Mouse (Mus musculus) midbrain, postnatal 0 days (tissue): Measurements from ENCODE around the gene Cd82. TPM values are rescaled to one million over a fixed set of nuclear protein-coding genes. Genes with fewer than 3 reads are reported as not detected.

Source experiments
- ATAC-seq: fragments of 200-750 bp; cut with Nextera tagmentation; 2 replicates; pipeline ENCODE4 v1.8.0; 2017; ENCODE audit warnings: moderate number of reproducible peaks, mild to moderate bottlenecking, moderate TSS enrichment, moderate library complexity; ENCODE audit not compliant: low FRiP score
- DNase-seq: peaks from one replicate; pipeline ENCODE4 v3.0.0-alpha.2; 2015; ENCODE audit warnings: low spot score
- H3K27ac ChIP-seq: fragments of 300-500 bp; sonication (generic); 2 replicates; pipeline ENCODE4 v1.5.1; 2014; ENCODE audit warnings: low read depth, mild to moderate bottlenecking, low read length, mixed read lengths
- H3K27me3 ChIP-seq: fragments of 300-500 bp; sonication (generic); 2 replicates; pipeline ENCODE4 v1.6.1; 2014; ENCODE audit warnings: low read length, control low read depth, mixed read lengths; ENCODE audit not compliant: insufficient read depth
- H3K36me3 ChIP-seq: fragments of 300-500 bp; sonication (generic); 2 replicates; pipeline ENCODE4 v1.6.1; 2014; ENCODE audit warnings: low read length, control low read depth, mixed read lengths; ENCODE audit not compliant: insufficient read depth
- H3K4me1 ChIP-seq: fragments of 300-500 bp; sonication (generic); 2 replicates; pipeline ENCODE4 v1.6.1; 2014; ENCODE audit warnings: mild to moderate bottlenecking, control low read depth, antibody characterized with exemption, low read length, mixed read lengths; ENCODE audit not compliant: insufficient read depth
- H3K4me2 ChIP-seq: fragments of 300-500 bp; sonication (generic); 2 replicates; pipeline ENCODE4 v1.6.1; 2014; ENCODE audit warnings: low read depth, mild to moderate bottlenecking, low read length, mixed read lengths; ENCODE audit not compliant: poor library complexity, severe bottlenecking
- H3K4me3 ChIP-seq: fragments of 300-500 bp; sonication (generic); 2 replicates; pipeline ENCODE4 v1.5.1; 2014; ENCODE audit warnings: low read depth, mild to moderate bottlenecking, low read length, moderate library complexity
- H3K9ac ChIP-seq: fragments of 300-500 bp; sonication (generic); replicated peaks from 2 replicates; pipeline ENCODE4 v1.6.1; 2014; ENCODE audit warnings: mild to moderate bottlenecking, low read length, moderate library complexity, mixed read lengths; ENCODE audit not compliant: poor library complexity, severe bottlenecking
- H3K9me3 ChIP-seq: fragments of 300-500 bp; sonication (generic); 2 replicates; pipeline ENCODE4 v1.6.1; 2016; ENCODE audit warnings: low read length, control low read depth
- CTCF ChIP-seq: IDR thresholded peaks from 2 replicates; pipeline ENCODE4 v1.5.1; 2016; ENCODE audit warnings: antibody characterized with exemption, mild to moderate bottlenecking
- WGBS: fragments of 180-500 bp; shearing (Covaris S2); extraction: QIAGEN DNeasy Blood & Tissue Kit; methylation state at CpG from one replicate; pipeline ENCODE4 v1.1.7; 2014; 5-methylcytosine and 5-hydroxymethylcytosine counted together
- polyA plus RNA-seq: library from polyadenylated mRNA; unstranded; fragments of >200 nt; fragmentation: Nextera tagmentation; extraction: Ambion mirVana; gene quantifications from 2 replicates; pipeline ENCODE4 v1.2.1, GENCODE M21; 2015
- total RNA-seq: library from RNA; depleted of rRNA; stranded (reverse); fragments of >200 nt; gene quantifications from 2 replicates; pipeline ENCODE4 v1.2.3, GENCODE M21; 2014

The Cd82 gene
- total and polyA plus RNA-seq, 2 experiments from 2014 or later, result 9.2 to 14.8 TPM

DNA sequence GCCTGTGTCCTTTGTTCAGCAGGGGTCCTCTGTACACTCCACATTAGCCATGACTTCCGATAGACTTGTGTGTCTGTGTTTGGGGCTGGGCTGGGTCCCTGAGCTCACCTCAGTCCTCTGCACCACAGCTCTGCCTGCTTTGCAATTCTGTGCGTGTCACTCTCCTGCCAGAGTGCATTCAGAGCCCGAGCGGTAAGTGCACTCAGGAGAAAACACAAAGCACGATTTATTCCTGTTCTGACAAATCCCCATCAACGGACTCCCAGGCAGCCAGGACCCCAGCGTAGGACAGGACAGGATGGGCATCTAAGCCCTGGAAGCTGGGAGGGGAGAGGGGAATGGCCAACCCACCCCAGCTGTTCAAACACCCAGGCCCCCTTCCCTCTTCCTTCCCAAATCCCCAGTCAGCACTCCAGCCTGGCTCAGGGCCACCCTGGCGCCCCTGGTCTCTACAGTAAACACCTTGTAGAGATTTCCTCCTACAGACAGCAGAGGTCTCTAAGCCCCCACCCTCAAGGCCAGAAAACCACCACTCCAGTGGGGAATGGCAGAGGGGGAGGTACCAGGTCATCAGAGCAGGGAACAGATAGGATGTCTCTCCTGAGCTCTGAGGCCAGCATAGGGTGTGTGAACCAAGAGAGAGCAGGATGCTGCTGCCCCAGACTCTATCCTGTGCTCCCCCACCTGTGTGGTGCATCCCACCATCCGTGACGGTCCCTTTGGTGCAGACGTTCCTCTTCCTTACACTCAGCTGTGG lies 72.6 kb downstream of the Cd82 start:
- Histone ChIP-seq H3K27me3 (no peaks in the 10 kb centered on the region), H3K9me3 (no peaks in the 10 kb centered on the region), H3K9ac (no peak overlapping the region), H3K36me3 (no peaks in the 10 kb centered on the region), H3K4me2 (no peak overlapping the region), H3K4me3 (no peak overlapping the region), H3K4me1 (peaks cover 14% of the 10 kb centered on the region), H3K27ac (no peak overlapping the region)
- 25% methylated on average over 11 of the region's 11 CpGs for WGBS
- TF ChIP-seq CTCF, result no peak
- DNase-seq, result no peak
- no peak for ATAC-seq

GRCm38 (mm10) chr2:93386958-93387357 lies 76.0 kb downstream of the Cd82 start:
- no peak for DNase-seq

GRCm38 (mm10) chr2:93383831-93384230 lies 79.1 kb downstream of the Cd82 start:
- no peaks in the 10 kb centered on the region for H3K27me3 ChIP-seq
- H3K4me1 ChIP-seq, result no peaks in the 10 kb centered on the region
- no peak overlapping the region for H3K4me2 ChIP-seq
- WGBS, result 66% methylated on average over 5 of the region's 5 CpGs
- DNase-seq (peak; percentile 46), ATAC-seq (no peak)
- H3K9ac ChIP-seq, result no peak overlapping the region
- H3K36me3 ChIP-seq, result no peaks in the 10 kb centered on the region
- no peak for TF ChIP-seq CTCF
- no peaks in the 10 kb centered on the region for H3K9me3 ChIP-seq
- no peak overlapping the region for H3K27ac ChIP-seq
- H3K4me3 ChIP-seq, result no peak overlapping the region

More at GRCm38 (mm10) chr2:93386958-93387357, 76.0 kb downstream of the Cd82 start:
- 63% methylated on average over 4 of the region's 4 CpGs for WGBS
- H3K4me3 ChIP-seq, result no peak overlapping the region
- H3K27ac ChIP-seq, result no peak overlapping the region
- no peak for TF ChIP-seq CTCF
- no peak overlapping the region for H3K4me2 ChIP-seq
- no peaks in the 10 kb centered on the region for H3K36me3 ChIP-seq
- H3K9me3 ChIP-seq, result no peaks in the 10 kb centered on the region
- no peak for ATAC-seq
- no peak overlapping the region for H3K9ac ChIP-seq
- H3K4me1 ChIP-seq, result peaks cover 14% of the 10 kb centered on the region
- H3K27me3 ChIP-seq, result no peaks in the 10 kb centered on the region

GRCm38 (mm10) chr2:93380680-93381089 lies 82.3 kb downstream of the Cd82 start:
- DNase-seq, result no peak
- H3K36me3 ChIP-seq, result no peaks in the 10 kb centered on the region
- TF ChIP-seq CTCF, result no peak
- no peaks in the 10 kb centered on the region for H3K27me3 ChIP-seq
- H3K4me1 ChIP-seq, result peaks cover 2% of the 10 kb centered on the region; the same call in 1 of the 2 replicates
- no peak overlapping the region for H3K27ac ChIP-seq
- H3K9ac ChIP-seq, result no peak overlapping the region
- ATAC-seq, result no peak
- H3K4me3 ChIP-seq, result no peak overlapping the region
- WGBS, result 22% methylated on average over 2 of the region's 2 CpGs
- H3K4me2 ChIP-seq, result no peak overlapping the region
- H3K9me3 ChIP-seq, result no peaks in the 10 kb centered on the region

GRCm38 (mm10) chr2:93377797-93378196 lies 85.1 kb downstream of the Cd82 start:
- Histone ChIP-seq H3K4me1 (peaks cover 2% of the 10 kb centered on the region; the same call in 1 of the 2 replicates), H3K36me3 (no peaks in the 10 kb centered on the region), H3K27me3 (no peaks in the 10 kb centered on the region), H3K9ac (no peak overlapping the region), H3K4me2 (peak overlapping the region; percentile 26), H3K27ac (peak overlapping the region; percentile 51; the same call in 1 of the 2 replicates), H3K4me3 (no peak overlapping the region), H3K9me3 (no peaks in the 10 kb centered on the region)
- DNase-seq, result peak; percentile 77
- no peak for ATAC-seq
- no peak for TF ChIP-seq CTCF
- 45% methylated on average over 15 of the region's 15 CpGs for WGBS

DNA sequence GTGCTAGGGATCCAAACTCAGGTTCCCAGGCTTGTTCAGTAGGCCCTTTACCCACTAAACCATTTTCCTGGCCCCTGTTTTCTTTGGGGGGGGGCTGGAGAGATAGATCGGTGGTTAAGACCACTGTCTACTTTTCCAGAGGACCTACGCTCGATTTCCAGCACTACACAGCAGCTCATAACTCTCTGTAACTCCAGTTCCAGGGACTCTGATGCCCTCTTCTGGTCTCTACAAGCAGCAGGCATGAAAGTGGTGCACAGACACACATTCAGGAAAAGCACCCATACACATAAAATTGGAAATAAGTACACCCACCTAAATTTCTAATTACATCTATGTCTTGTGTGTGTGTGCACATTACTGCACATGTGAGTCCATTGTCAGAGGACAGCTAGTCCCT lies 85.8 kb downstream of the Cd82 start:
- Histone ChIP-seq H3K4me3 (no peak overlapping the region), H3K27me3 (no peaks in the 10 kb centered on the region), H3K36me3 (no peaks in the 10 kb centered on the region), H3K9ac (no peak overlapping the region), H3K27ac (no peak overlapping the region), H3K9me3 (no peaks in the 10 kb centered on the region), H3K4me2 (no peak overlapping the region), H3K4me1 (peaks cover 2% of the 10 kb centered on the region; the same call in 1 of the 2 replicates)
- 96% methylated on average over 3 of the region's 3 CpGs for WGBS
- ATAC-seq (no peak), DNase-seq (no peak)
- TF ChIP-seq CTCF, result no peak
